Mouse (Mus musculus) spleen, adult 2 months (tissue): ENCODE measurements around the gene Slc35b1.

Experiments
- CTCF ChIP-seq: fragments of 200-500 bp; IDR thresholded peaks from 2 replicates; pipeline ENCODE4 v1.5.1; 2011; ENCODE audit warnings: mild to moderate bottlenecking, inconsistent platforms; ENCODE audit not compliant: insufficient read depth, insufficient read length, insufficient replicate concordance; ENCODE audit errors: extremely low read depth
- POLR2A ChIP-seq: fragments of 200-500 bp; IDR thresholded peaks from 2 replicates; pipeline ENCODE4 v1.6.1; 2011; ENCODE audit warnings: low read depth, low read length, inconsistent platforms

- TF ChIP-seq CTCF: no peak
- no peak for TF ChIP-seq POLR2A
Measured at GRCm38 (mm10) chr11:95392223-95392667, 7.8 kb downstream of the Slc35b1 start.
